Comparison of ENCODE assay signal across 8 mouse cellular contexts in the genomic region with DNA sequence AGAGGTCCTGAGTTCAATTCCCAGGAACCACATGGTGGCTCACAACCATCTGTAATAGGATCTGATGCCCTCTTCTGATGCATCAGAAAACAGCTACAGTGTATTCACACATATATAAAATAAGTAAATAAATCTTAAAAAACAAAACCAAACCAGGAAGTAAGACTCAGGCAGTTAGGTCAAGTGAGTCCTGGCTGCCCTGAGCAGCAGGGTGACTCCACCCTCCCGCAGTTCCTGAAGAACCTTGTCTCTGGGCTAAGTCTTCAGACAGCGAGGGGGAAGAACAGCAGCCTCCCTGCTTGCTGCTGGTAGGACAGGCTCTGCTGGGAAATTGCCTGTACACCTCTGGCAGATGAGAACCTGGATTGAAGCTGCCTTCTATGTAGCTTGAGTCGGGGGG. TPM values are rescaled to one million over a fixed set of nuclear protein-coding genes. Genes with fewer than 3 reads are reported as not detected.
A peak's percentile ranks its signal among the peaks of the same experiment; 100 is the strongest.
DNase-seq lines count a peak whose midpoint lies in the region; ATAC-seq and TF ChIP-seq lines count a peak whose summit lies in the region.

No protein-coding gene starts in this region.

- H3K9me3 ChIP-seq in kidney, postnatal 0 days (replicated peaks; ENCODE audit: low read length) = no peaks in the 10 kb centered on the region

- TF ChIP-seq POLR2A in embryonic fibroblast, embryonic 13.5 days (IDR thresholded peaks at IDR 0.05; ENCODE audit: low read depth, low read length) = no peak
- peak; percentile 32; the same call in 1 of the 2 replicates for TF ChIP-seq POLR2A in small intestine, adult 2 months (IDR thresholded peaks at IDR 0.05; ENCODE audit: low read depth, low read length)

- no peak for TF ChIP-seq CTCF in kidney, postnatal 0 days (IDR thresholded peaks at IDR 0.05; ENCODE audit: low read depth)
- no peak for TF ChIP-seq CTCF in embryonic fibroblast, embryonic 13.5 days (IDR thresholded peaks at IDR 0.05; ENCODE audit: borderline replicate concordance, insufficient read depth, low read length)
- no peak for TF ChIP-seq CTCF in small intestine, adult 2 months (IDR thresholded peaks at IDR 0.05; ENCODE audit: extremely low read depth, insufficient read length, insufficient replicate concordance, low read depth, low read length)

- DNase-seq in kidney, postnatal 0 days (ENCODE audit: low spot score) = no peak
- DNase-seq in kidney, postnatal 14 days = no peak
- peak; percentile 41 for DNase-seq in liver
- no peak for DNase-seq in c-Kit-positive CD71-positive TER-119-positive erythroid progenitor cells, embryonic 14.5 days (ENCODE audit: low spot score)
- no peak for DNase-seq in kidney, adult 8-10 months
- no peak for DNase-seq in left cerebral cortex, adult 9 months (ENCODE audit: low spot score in 2 of 2)

- ATAC-seq in kidney, postnatal 0 days (replicated peaks; ENCODE audit: low FRiP score, low read depth) = no peak

- H3K9ac ChIP-seq in kidney, postnatal 0 days (ENCODE audit: low read depth, low read length) = peak overlapping the region; percentile 79; the same call in 1 of the 2 replicates

- peaks cover 41% of the 10 kb centered on the region for H3K4me1 ChIP-seq in kidney, postnatal 0 days (replicated peaks; ENCODE audit: insufficient read depth, low read length)
- H3K4me1 ChIP-seq in embryonic fibroblast, embryonic 13.5 days (ENCODE audit: control insufficient read depth, insufficient read depth, low read length) = peaks cover 12% of the 10 kb centered on the region; the same call in 1 of the 2 replicates
- peaks cover 10% of the 10 kb centered on the region for H3K4me1 ChIP-seq in small intestine, adult 2 months (ENCODE audit: control insufficient read depth, insufficient read depth, insufficient read length, low read length)

- WGBS in kidney, postnatal 0 days = 56% methylated on average over 3 of the region's 3 CpGs
- WGBS in small intestine, adult 2 months = 25% methylated on average over 3 of the region's 3 CpGs

- peak overlapping the region; percentile 83 for H3K4me2 ChIP-seq in kidney, postnatal 0 days (ENCODE audit: low read length)

- H3K4me3 ChIP-seq in kidney, postnatal 0 days (replicated peaks; ENCODE audit: low read depth, low read length) = peak overlapping the region; percentile 70; the same call in 1 of the 2 replicates
- H3K4me3 ChIP-seq in embryonic fibroblast, embryonic 13.5 days (ENCODE audit: insufficient read depth, low read length) = peak overlapping the region; percentile 76
- peak overlapping the region; percentile 48 for H3K4me3 ChIP-seq in small intestine, adult 2 months (ENCODE audit: low read depth, low read length)

- peaks cover 40% of the 10 kb centered on the region for H3K36me3 ChIP-seq in kidney, postnatal 0 days (ENCODE audit: insufficient read depth, low read length)
- peaks cover 41% of the 10 kb centered on the region for H3K36me3 ChIP-seq in small intestine, adult 2 months (ENCODE audit: control insufficient read depth, insufficient read depth, low read length)

- H3K27me3 ChIP-seq in kidney, postnatal 0 days (ENCODE audit: insufficient read depth, low read length) = no peaks in the 10 kb centered on the region
- H3K27me3 ChIP-seq in small intestine, adult 2 months (ENCODE audit: control insufficient read depth, insufficient read depth, low read length) = no peaks in the 10 kb centered on the region

- no peak overlapping the region for H3K27ac ChIP-seq in kidney, postnatal 0 days
- H3K27ac ChIP-seq in embryonic fibroblast, embryonic 13.5 days (ENCODE audit: insufficient read depth, low read length) = peak overlapping the region; percentile 7; the same call in 1 of the 2 replicates
- peak overlapping the region; percentile 98 for H3K27ac ChIP-seq in small intestine, adult 2 months (ENCODE audit: insufficient read depth, low read depth, low read length)

RNA-seq across cellular contexts. Expression of a gene that starts 5.0 kb away (rescaled TPM):
- 49.8 and 53.6 TPM in 2 replicates for polyA plus RNA-seq in kidney, postnatal 0 days (2015; fragmentation: Nextera tagmentation; extraction: Ambion mirVana)
- 72.6 and 86.5 TPM in 2 replicates for polyA plus RNA-seq in embryonic fibroblast, embryonic 13.5 days (2011; ENCODE audit: insufficient read length, low read depth, missing spikeins)
- polyA plus RNA-seq in small intestine, adult 2 months (2012; rRNA removed) = 14.1 and 33.2 TPM in 2 replicates

RNA-seq across cellular contexts. Expression of a gene that starts 6.7 kb away (rescaled TPM):
- polyA plus RNA-seq in kidney, postnatal 0 days (2015; fragmentation: Nextera tagmentation; extraction: Ambion mirVana) = 52.1 and 53.0 TPM in 2 replicates
- 14.5 and 15.6 TPM in 2 replicates for polyA plus RNA-seq in embryonic fibroblast, embryonic 13.5 days (2011; ENCODE audit: insufficient read length, low read depth, missing spikeins)
- 38.8 and 49.7 TPM in 2 replicates for polyA plus RNA-seq in small intestine, adult 2 months (2012; rRNA removed)

RNA-seq across cellular contexts. Expression of a gene that starts 9.2 kb away (rescaled TPM):
- polyA plus RNA-seq in kidney, postnatal 0 days (2015; fragmentation: Nextera tagmentation; extraction: Ambion mirVana) = 6.7 and 7.9 TPM in 2 replicates
- polyA plus RNA-seq in embryonic fibroblast, embryonic 13.5 days (2011; ENCODE audit: insufficient read length, low read depth, missing spikeins) = 0.79 TPM in 1 of 2 replicates, not detected in the other
- 0.32 and 0.69 TPM in 2 replicates for polyA plus RNA-seq in small intestine, adult 2 months (2012; rRNA removed)

RNA-seq across cellular contexts. Expression of a gene that starts 11.4 kb away (rescaled TPM):
- polyA plus RNA-seq in kidney, postnatal 0 days (2015; fragmentation: Nextera tagmentation; extraction: Ambion mirVana) = 87.7 and 88.8 TPM in 2 replicates
- polyA plus RNA-seq in embryonic fibroblast, embryonic 13.5 days (2011; ENCODE audit: insufficient read length, low read depth, missing spikeins) = 28.0 and 34.4 TPM in 2 replicates
- 119 and 213 TPM in 2 replicates for polyA plus RNA-seq in small intestine, adult 2 months (2012; rRNA removed)

RNA-seq across cellular contexts. Expression of a gene that starts 14.3 kb away (rescaled TPM):
- 43.8 and 45.5 TPM in 2 replicates for polyA plus RNA-seq in kidney, postnatal 0 days (2015; fragmentation: Nextera tagmentation; extraction: Ambion mirVana)
- 16.7 and 18.9 TPM in 2 replicates for polyA plus RNA-seq in embryonic fibroblast, embryonic 13.5 days (2011; ENCODE audit: insufficient read length, low read depth, missing spikeins)
- polyA plus RNA-seq in small intestine, adult 2 months (2012; rRNA removed) = 15.6 and 23.3 TPM in 2 replicates
